Mouse (Mus musculus) ES-Bruce4 (cell line): ENCODE measurements at regions not wholly inside any gene's neighbourhood (a gene's known extent, or its start where the extent isn't known, plus 50 kb on each side); places are given as distances from the start of the nearest gene placed in this dataset.

ENCODE experiments used
- CTCF ChIP-seq: IDR thresholded peaks from one replicate; pipeline ENCODE4 v1.8.1; 2011; ENCODE audit warnings: low read depth, low read length
- EP300 ChIP-seq: IDR thresholded peaks from 2 replicates; pipeline ENCODE4 v1.6.1; 2011; ENCODE audit warnings: low read depth, low read length; ENCODE audit not compliant: insufficient read depth

- TF ChIP-seq CTCF (no peak), EP300 (no peak)
Observed at GRCm38 (mm10) chr8:36035339-36035738, 269.7 kb downstream of the Gm19410 start.
